Mouse (Mus musculus) MEL (cell line): ENCODE measurements around the gene Prkce. TPM values are rescaled to one million over a fixed set of nuclear protein-coding genes. Genes with fewer than 3 reads are reported as not detected.

Experiments
- DNase-seq: peaks from one replicate; pipeline ENCODE4 v3.0.0; 2011; ENCODE audit warnings: low read depth, low spot score
- H3K27ac ChIP-seq: 2 replicates; pipeline ENCODE4 v1.5.1; 2012; ENCODE audit warnings: low read depth, mild to moderate bottlenecking, control low read depth, low read length, moderate library complexity; ENCODE audit not compliant: control insufficient read depth
- H3K27me3 ChIP-seq, 2 experiments: fragments of 150-350 bp in 1 of 2; sonication (generic) in 1 of 2; 2 replicates each; pipeline ENCODE4 v1.6.1; 2012; ENCODE audit warnings: low read length in 2 of 2, mild to moderate bottlenecking in 2 of 2, improper control_type of control experiment in 1 of 2, moderate library complexity in 1 of 2; ENCODE audit not compliant: insufficient read depth in 2 of 2, control insufficient read depth in 1 of 2
- H3K36me3 ChIP-seq, 2 experiments: 2 replicates each; pipeline ENCODE4 v1.6.1; 2012 to 2014; ENCODE audit warnings: low read length in 2 of 2, improper control_type of control experiment in 1 of 2, inconsistent platforms in 1 of 2, mild to moderate bottlenecking in 1 of 2; ENCODE audit not compliant: insufficient read depth in 2 of 2, control insufficient read depth in 1 of 2
- H3K4me1 ChIP-seq, 2 experiments: fragments of 150-350 bp in 1 of 2; sonication (generic) in 1 of 2; 2 replicates each; pipeline ENCODE4 v1.6.1; 2012; ENCODE audit warnings: low read length in 2 of 2, improper control_type of control experiment in 1 of 2, mild to moderate bottlenecking in 1 of 2; ENCODE audit not compliant: insufficient read depth in 2 of 2, control insufficient read depth in 1 of 2
- H3K4me3 ChIP-seq, 2 experiments: fragments of 150-350 bp in 1 of 2; sonication (generic) in 1 of 2; 2 replicates each; pipeline ENCODE4 v1.5.1; 2012; ENCODE audit warnings: low read depth in 2 of 2, low read length in 2 of 2, mild to moderate bottlenecking in 2 of 2, moderate library complexity in 2 of 2, control low read depth in 1 of 2, improper control_type of control experiment in 1 of 2; ENCODE audit not compliant: control insufficient read depth in 1 of 2, insufficient read depth in 1 of 2
- H3K79me2 ChIP-seq: 2 replicates; pipeline ENCODE4 v1.6.1; 2012; ENCODE audit warnings: mild to moderate bottlenecking, low read length, moderate library complexity; ENCODE audit not compliant: control insufficient read depth, poor library complexity, insufficient read depth
- H3K9ac ChIP-seq: 2 replicates; pipeline ENCODE4 v1.6.1; 2012; ENCODE audit warnings: low read depth, mild to moderate bottlenecking, control low read depth, low read length, moderate library complexity; ENCODE audit not compliant: control insufficient read depth, poor library complexity, severe bottlenecking
- H3K9me3 ChIP-seq: fragments of 150-350 bp; sonication (generic); replicated peaks from 2 replicates; pipeline ENCODE4 v1.6.1; 2012; ENCODE audit warnings: mild to moderate bottlenecking, low read length, improper control_type of control experiment, moderate library complexity; ENCODE audit not compliant: insufficient read depth
- CHD1 ChIP-seq: IDR thresholded peaks from 2 replicates; pipeline ENCODE4 v1.6.1; 2012; ENCODE audit warnings: low read depth, mild to moderate bottlenecking, inconsistent platforms, low read length, improper control_type of control experiment
- CHD2 ChIP-seq: IDR thresholded peaks from 2 replicates; pipeline ENCODE4 v1.6.1; 2011; ENCODE audit warnings: low read length, improper control_type of control experiment
- ELF1 ChIP-seq: IDR thresholded peaks from 2 replicates; pipeline ENCODE4 v1.6.1; 2014; ENCODE audit warnings: low read depth, mild to moderate bottlenecking, inconsistent platforms, low read length, improper control_type of control experiment, moderate library complexity
- GABPA ChIP-seq: IDR thresholded peaks from 2 replicates; pipeline ENCODE4 v1.6.1; 2012; ENCODE audit warnings: low read depth, mild to moderate bottlenecking, inconsistent platforms, low read length, improper control_type of control experiment, moderate library complexity
- HCFC1 ChIP-seq: IDR thresholded peaks from 2 replicates; pipeline ENCODE4 v1.6.1; 2012; ENCODE audit warnings: low read depth, mild to moderate bottlenecking, inconsistent platforms, low read length, improper control_type of control experiment, moderate library complexity
- MAFK ChIP-seq: IDR thresholded peaks from 2 replicates; pipeline ENCODE4 v1.6.1; 2011; ENCODE audit warnings: low read depth, mild to moderate bottlenecking, low read length, improper control_type of control experiment, borderline replicate concordance
- MAX ChIP-seq: IDR thresholded peaks from 2 replicates; pipeline ENCODE4 v1.6.1; 2011; ENCODE audit warnings: low read length, improper control_type of control experiment
- MXI1 ChIP-seq: IDR thresholded peaks from 2 replicates; pipeline ENCODE4 v1.6.1; 2011; ENCODE audit warnings: mild to moderate bottlenecking, low read depth, low read length, improper control_type of control experiment
- MYB ChIP-seq: IDR thresholded peaks from 2 replicates; pipeline ENCODE4 v1.6.1; 2011; ENCODE audit warnings: mild to moderate bottlenecking, low read depth, low read length, improper control_type of control experiment
- NELFE ChIP-seq: IDR thresholded peaks from 2 replicates; pipeline ENCODE4 v1.6.1; 2011; ENCODE audit warnings: low read depth, low read length, improper control_type of control experiment
- POLR2A ChIP-seq, 2 experiments: IDR thresholded peaks; 2 replicates each; pipeline ENCODE4 v1.6.1; 2011 to 2012; ENCODE audit warnings: low read length in 2 of 2, mild to moderate bottlenecking in 2 of 2, control low read depth in 1 of 2, improper control_type of control experiment in 1 of 2, low read depth in 1 of 2, moderate library complexity in 1 of 2; ENCODE audit not compliant: control insufficient read depth in 1 of 2, insufficient read depth in 1 of 2, poor library complexity in 1 of 2
- POLR2AphosphoS2 ChIP-seq: IDR thresholded peaks from 2 replicates; pipeline ENCODE4 v1.6.1; 2011; ENCODE audit warnings: low read length, improper control_type of control experiment
- POLR2AphosphoS5 ChIP-seq: IDR thresholded peaks from 2 replicates; pipeline ENCODE4 v1.6.1; 2012; ENCODE audit warnings: low read depth, borderline replicate concordance, mild to moderate bottlenecking, inconsistent platforms, low read length, moderate library complexity, mixed read lengths
- RCOR1 ChIP-seq: IDR thresholded peaks from 2 replicates; pipeline ENCODE4 v1.6.1; 2012; ENCODE audit warnings: low read depth, mild to moderate bottlenecking, inconsistent platforms, low read length, improper control_type of control experiment
- TAL1 ChIP-seq: IDR thresholded peaks from 2 replicates; pipeline ENCODE4 v1.6.1; 2012; ENCODE audit warnings: mild to moderate bottlenecking, inconsistent platforms, low read length, moderate library complexity, mixed read lengths
- UBTF ChIP-seq: IDR thresholded peaks from 2 replicates; pipeline ENCODE4 v1.6.1; 2012; ENCODE audit warnings: low read depth, mild to moderate bottlenecking, inconsistent platforms, low read length, improper control_type of control experiment, moderate library complexity, borderline replicate concordance; ENCODE audit not compliant: insufficient read depth
- USF1 ChIP-seq: IDR thresholded peaks from 2 replicates; pipeline ENCODE4 v1.6.1; 2014; ENCODE audit warnings: low read depth, mild to moderate bottlenecking, inconsistent platforms, low read length, improper control_type of control experiment, moderate library complexity
- USF2 ChIP-seq, 2 experiments: IDR thresholded peaks; 2 replicates each; pipeline ENCODE4 v1.6.1; 2011 to 2012; ENCODE audit warnings: improper control_type of control experiment in 2 of 2, low read length in 2 of 2, borderline replicate concordance in 1 of 2, inconsistent platforms in 1 of 2, low read depth in 1 of 2, mild to moderate bottlenecking in 1 of 2; ENCODE audit not compliant: insufficient read depth in 1 of 2
- ZMIZ1 ChIP-seq: IDR thresholded peaks from 2 replicates; pipeline ENCODE4 v1.6.1; 2012; ENCODE audit warnings: low read depth, mild to moderate bottlenecking, inconsistent platforms, low read length, improper control_type of control experiment, moderate library complexity
- ZNF384 ChIP-seq: IDR thresholded peaks from 2 replicates; pipeline ENCODE4 v1.6.1; 2012; ENCODE audit warnings: low read depth, mild to moderate bottlenecking, inconsistent platforms, low read length, improper control_type of control experiment
- polyA plus RNA-seq, 2 experiments: library from polyadenylated mRNA; stranded (reverse) in 1 of 2; unstranded in 1 of 2; fragments of >175 nt in 1 of 2; fragments of >200 nt in 1 of 2; gene quantifications; 2 replicates each; pipeline versions ENCODE4 v1.2.1 to v1.2.4; 2012; ENCODE audit warnings: low replicate concordance in 2 of 2, low read depth in 1 of 2; ENCODE audit not compliant: insufficient read length in 2 of 2, insufficient read depth in 1 of 2, missing spikeins in 1 of 2
- total RNA-seq: library from RNA; depleted of rRNA; stranded (reverse); fragments of 300-350 nt; gene quantifications from 2 replicates; pipeline ENCODE4 v1.2.3, GENCODE M21; 2012

Prkce gene
- total and polyA plus RNA-seq, 3 experiments = 3.0 to 5.3 TPM; not detected in 1

GRCm38 (mm10) chr17:86226635-86227034, 59.0 kb downstream of the Prkce start:
- no peaks in the 10 kb centered on the region for H3K79me2 ChIP-seq
- H3K4me3 ChIP-seq = no peak overlapping the region
- no peak for DNase-seq
- H3K9ac ChIP-seq = no peak overlapping the region
- no peaks in the 10 kb centered on the region; a peak in 1 of 4 replicates for H3K4me1 ChIP-seq
- H3K36me3 ChIP-seq = 0 out of 4 replicates have a peak, but pooled peaks cover 0 to 2% of the 10 kb centered on the region in 2 experiments
- no peaks in the 10 kb centered on the region for H3K27me3 ChIP-seq
- no peak overlapping the region for H3K27ac ChIP-seq
- no peaks in the 10 kb centered on the region for H3K9me3 ChIP-seq
- no peak for TF ChIP-seq MYB
- no peak for TF ChIP-seq TAL1
- TF ChIP-seq RCOR1 = no peak
- TF ChIP-seq HCFC1 = no peak
- TF ChIP-seq CHD2 = no peak
- no peak for TF ChIP-seq MAX
- TF ChIP-seq USF2 (IDR thresholded peaks at IDR 0.05; ENCODE audit: borderline replicate concordance in 1 of 2, insufficient read depth in 1 of 2, low read depth in 1 of 2, low read length in 2 of 2) = no peak
- TF ChIP-seq ZNF384 = no peak
- no peak for TF ChIP-seq ELF1
- no peak for TF ChIP-seq CHD1
- no peak for TF ChIP-seq ZMIZ1
- no peak for TF ChIP-seq MXI1
- no peak for TF ChIP-seq MAFK
- TF ChIP-seq POLR2AphosphoS2 = no peak
- TF ChIP-seq NELFE = no peak
- no peak for TF ChIP-seq POLR2A (IDR thresholded peaks at IDR 0.05; ENCODE audit: control insufficient read depth in 1 of 2, insufficient read depth in 1 of 2, low read depth in 1 of 2, low read length in 2 of 2, poor library complexity in 1 of 2)
- TF ChIP-seq GABPA = no peak

GRCm38 (mm10) chr17:86227389-86227788, 59.8 kb downstream of the Prkce start:
- H3K9me3 ChIP-seq = no peaks in the 10 kb centered on the region
- H3K27ac ChIP-seq = no peak overlapping the region
- TF ChIP-seq POLR2AphosphoS5 = no peak
- TF ChIP-seq CHD1 = no peak
- TF ChIP-seq UBTF = no peak
- TF ChIP-seq ZNF384 = no peak
- TF ChIP-seq USF1 = peak; percentile 14; the same call in 1 of the 2 replicates
- TF ChIP-seq, all 39 proteins: peak for 1
- Histone ChIP-seq H3K79me2 (no peaks in the 10 kb centered on the region), H3K9ac (no peak overlapping the region), H3K27me3 (no peaks in the 10 kb centered on the region), H3K4me3 (no peak overlapping the region), H3K36me3 (0 out of 4 replicates have a peak, but pooled peaks cover 0 to 2% of the 10 kb centered on the region in 2 experiments), H3K4me1 (no peaks in the 10 kb centered on the region; a peak in 1 of 4 replicates)
- no peak for DNase-seq
